Mouse (Mus musculus) erythroblast, embryonic 14.5 days (primary cell): ENCODE results near the gene Sun1.

Source experiments
- GATA1 ChIP-seq: IDR thresholded peaks from 2 replicates; pipeline ENCODE4 v1.6.1; 2012; ENCODE audit warnings: low read length, inconsistent platforms, mixed read lengths
- TAL1 ChIP-seq: IDR thresholded peaks from 3 replicates; pipeline ENCODE4 v1.6.1; 2012; ENCODE audit warnings: low read length, inconsistent platforms, mixed read lengths

DNA sequence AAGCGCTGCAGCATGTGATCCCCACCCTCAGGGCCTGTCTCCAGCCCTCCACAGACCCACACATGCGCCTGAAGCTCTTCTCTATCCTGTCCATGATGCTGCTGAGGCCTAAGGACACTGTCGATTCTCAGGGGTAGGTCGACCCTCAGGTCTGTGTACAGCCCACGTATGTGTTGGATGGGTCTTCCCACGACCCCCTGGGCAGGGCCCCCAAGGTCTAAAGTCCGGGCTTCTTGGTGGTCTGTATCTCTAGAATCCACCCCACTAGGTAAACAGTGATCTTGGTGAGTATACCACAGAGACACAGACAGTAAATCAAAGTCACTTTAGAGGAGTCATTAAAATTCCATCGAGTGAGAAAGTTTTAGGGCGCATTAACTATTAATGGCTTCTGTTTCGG lies 26.3 kb upstream of the Sun1 start:
- TF ChIP-seq TAL1, result no peak
- TF ChIP-seq GATA1, result no peak
